Mouse (Mus musculus): ENCODE measurements at regions not wholly inside any gene's neighbourhood (a gene's known extent, or its start where the extent isn't known, plus 50 kb on each side); places are given as distances from the start of the nearest gene placed in this dataset.

DNA sequence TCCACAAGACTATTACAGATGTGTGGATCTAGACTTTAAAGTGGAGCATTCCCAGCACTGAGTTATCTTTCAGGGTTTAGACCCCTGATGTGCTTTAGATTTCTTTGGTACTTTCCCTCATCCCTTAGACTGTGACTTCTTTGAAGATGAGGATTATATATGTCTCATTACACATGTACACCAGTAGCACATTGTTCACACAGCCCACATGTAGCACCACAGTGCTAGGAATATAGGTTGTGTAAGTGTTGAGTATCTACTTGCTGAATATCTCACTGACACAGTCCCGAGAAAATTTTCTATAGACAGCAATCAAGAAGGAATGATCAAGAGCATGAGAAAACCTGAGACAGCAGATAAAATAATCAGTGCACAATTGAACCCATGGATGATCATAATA is 243.4 kb upstream of the Brinp1 start:
- Histone ChIP-seq H3K4me1 (ENCODE audit: insufficient read depth, low read length) (no peaks in the 10 kb centered on the region), H3K9ac (replicated peaks; ENCODE audit: low read length) (no peak overlapping the region), H3K9me3 (ENCODE audit: low read length) (no peaks in the 10 kb centered on the region), H3K36me3 (ENCODE audit: insufficient read depth, low read length) (no peaks in the 10 kb centered on the region), H3K4me3 (ENCODE audit: low read length) (no peak overlapping the region), H3K4me2 (ENCODE audit: low read depth, low read length) (no peak overlapping the region), H3K27ac (no peak overlapping the region), H3K27me3 (ENCODE audit: insufficient read depth, low read length) (no peaks in the 10 kb centered on the region)
- no peak for TF ChIP-seq CTCF (IDR thresholded peaks at IDR 0.05; ENCODE audit: low read depth)
- DNase-seq (ENCODE audit: low spot score) = no peak
- 86% methylated on average over 1 of the region's 1 CpGs for whole genome bisulfite sequencing
- ATAC-seq = no peak

GRCm38 (mm10) chr4:69196094-69196493 is 241.9 kb upstream of the Brinp1 start:
- peak overlapping the region; percentile 53 for H3K9ac ChIP-seq (replicated peaks; ENCODE audit: low read length)
- no peaks in the 10 kb centered on the region for H3K9me3 ChIP-seq (ENCODE audit: low read length)
- 81% methylated on average over 1 of the region's 1 CpGs for WGBS
- TF ChIP-seq CTCF (IDR thresholded peaks at IDR 0.05; ENCODE audit: low read depth) = no peak
- no peaks in the 10 kb centered on the region for H3K4me1 ChIP-seq (ENCODE audit: insufficient read depth, low read length)
- DNase-seq (ENCODE audit: low spot score) (no peak), ATAC-seq (0 out of 2 replicates have a peak, but pooled peaks have one; percentile 21)
- peak overlapping the region; percentile 42 for H3K4me3 ChIP-seq (ENCODE audit: low read length)
- H3K4me2 ChIP-seq (ENCODE audit: low read depth, low read length) = peak overlapping the region; percentile 63
- H3K27ac ChIP-seq = no peak overlapping the region; the same call in 1 of the 2 replicates
- no peaks in the 10 kb centered on the region for H3K36me3 ChIP-seq (ENCODE audit: insufficient read depth, low read length)
- H3K27me3 ChIP-seq (ENCODE audit: insufficient read depth, low read length) = no peaks in the 10 kb centered on the region

GRCm38 (mm10) chr4:69195645-69196044 is 241.4 kb upstream of the Brinp1 start:
- H3K4me1 ChIP-seq (ENCODE audit: insufficient read depth, low read length) = no peaks in the 10 kb centered on the region
- ATAC-seq (peak; percentile 91), DNase-seq (ENCODE audit: low spot score) (peak; percentile 93)
- under 1% methylated on average over 13 of the region's 13 CpGs for WGBS
- H3K4me2 ChIP-seq (ENCODE audit: low read depth, low read length) = peak overlapping the region; percentile 63
- TF ChIP-seq CTCF (IDR thresholded peaks at IDR 0.05; ENCODE audit: low read depth) = peak; percentile 87
- H3K36me3 ChIP-seq (ENCODE audit: insufficient read depth, low read length) = no peaks in the 10 kb centered on the region
- H3K27me3 ChIP-seq (ENCODE audit: insufficient read depth, low read length) = no peaks in the 10 kb centered on the region
- peak overlapping the region; percentile 42 for H3K4me3 ChIP-seq (ENCODE audit: low read length)
- peak overlapping the region; percentile 53 for H3K9ac ChIP-seq (replicated peaks; ENCODE audit: low read length)
- H3K9me3 ChIP-seq (ENCODE audit: low read length) = no peaks in the 10 kb centered on the region
- no peak overlapping the region; the same call in 1 of the 2 replicates for H3K27ac ChIP-seq
